Mouse (Mus musculus) heart, embryonic 16.5 days (tissue): ENCODE measurements around the gene Dgki. TPM values are rescaled to one million over a fixed set of nuclear protein-coding genes. Genes with fewer than 3 reads are reported as not detected.

Source experiments
- ATAC-seq: fragments of 200-750 bp; cut with Nextera tagmentation; replicated peaks from 2 replicates; pipeline ENCODE4 v1.8.0; 2017; ENCODE audit warnings: moderate number of reproducible peaks; ENCODE audit not compliant: insufficient read depth, low FRiP score; ENCODE audit errors: extremely low read depth
- H3K27ac ChIP-seq: fragments of 300-500 bp; sonication (generic); 2 replicates; pipeline ENCODE4 v1.5.1; 2014; ENCODE audit warnings: mild to moderate bottlenecking, low read length, control low read depth, moderate library complexity
- H3K27me3 ChIP-seq: fragments of 300-500 bp; sonication (generic); 2 replicates; pipeline ENCODE4 v1.6.1; 2014; ENCODE audit warnings: low read length, mixed read lengths; ENCODE audit not compliant: control insufficient read depth, insufficient read depth
- H3K36me3 ChIP-seq: fragments of 300-500 bp; sonication (generic); 2 replicates; pipeline ENCODE4 v1.6.1; 2014; ENCODE audit not compliant: control insufficient read depth, insufficient read depth
- H3K4me1 ChIP-seq: fragments of 300-500 bp; sonication (generic); 2 replicates; pipeline ENCODE4 v1.6.1; 2014; ENCODE audit warnings: low read length, mixed read lengths; ENCODE audit not compliant: control insufficient read depth, insufficient read depth
- H3K4me2 ChIP-seq: fragments of 300-500 bp; sonication (generic); 2 replicates; pipeline ENCODE4 v1.6.1; 2014; ENCODE audit warnings: low read depth, mild to moderate bottlenecking, control low read depth, low read length
- H3K4me3 ChIP-seq: fragments of 300-500 bp; sonication (generic); 2 replicates; pipeline ENCODE4 v1.5.1; 2014; ENCODE audit warnings: mild to moderate bottlenecking, control low read depth, low read length
- H3K9ac ChIP-seq: fragments of 300-500 bp; sonication (generic); 2 replicates; pipeline ENCODE4 v1.6.1; 2014; ENCODE audit warnings: low read length, control low read depth
- H3K9me3 ChIP-seq: fragments of 300-500 bp; sonication (generic); replicated peaks from 2 replicates; pipeline ENCODE4 v1.6.1; 2016; ENCODE audit warnings: low read length; ENCODE audit not compliant: control insufficient read depth
- WGBS: fragments of 180-500 bp; shearing (Covaris S2); extraction: QIAGEN DNeasy Blood & Tissue Kit; methylation state at CpG from one replicate; pipeline ENCODE4 v1.1.7; 2014; 5-methylcytosine and 5-hydroxymethylcytosine counted together
- polyA plus RNA-seq: library from polyadenylated mRNA; unstranded; fragments of >200 nt; fragmentation: Nextera tagmentation; extraction: Ambion mirVana; gene quantifications from 2 replicates; pipeline ENCODE4 v1.2.1, GENCODE M21; 2015

Gene Dgki
- polyA plus RNA-seq, 1 experiment from 2014 or later = 0.47 TPM

GRCm38 (mm10) chr6:37284879-37285278 is 15.1 kb downstream of the Dgki start:
- WGBS = 95% methylated on average over 9 of the region's 9 CpGs
- H3K9ac ChIP-seq = no peak overlapping the region
- no peak for ATAC-seq
- H3K4me1 ChIP-seq = peaks cover 14% of the 10 kb centered on the region
- no peak overlapping the region for H3K4me2 ChIP-seq
- H3K27me3 ChIP-seq = no peaks in the 10 kb centered on the region
- H3K9me3 ChIP-seq = no peaks in the 10 kb centered on the region
- no peak overlapping the region for H3K4me3 ChIP-seq
- no peaks in the 10 kb centered on the region for H3K36me3 ChIP-seq
- no peak overlapping the region for H3K27ac ChIP-seq

GRCm38 (mm10) chr6:37283336-37283735 is 16.6 kb downstream of the Dgki start:
- no peak for ATAC-seq
- H3K4me2 ChIP-seq = no peak overlapping the region
- no peaks in the 10 kb centered on the region for H3K27me3 ChIP-seq
- no peaks in the 10 kb centered on the region for H3K9me3 ChIP-seq
- no peak overlapping the region for H3K4me3 ChIP-seq
- no peaks in the 10 kb centered on the region for H3K36me3 ChIP-seq
- peaks cover 14% of the 10 kb centered on the region for H3K4me1 ChIP-seq
- 26% methylated on average over 2 of the region's 2 CpGs for WGBS
- H3K9ac ChIP-seq = no peak overlapping the region
- no peak overlapping the region for H3K27ac ChIP-seq

GRCm38 (mm10) chr6:37282659-37283058 is 17.3 kb downstream of the Dgki start:
- H3K27me3 ChIP-seq = no peaks in the 10 kb centered on the region
- peak; percentile 32; the same call in 1 of the 2 replicates for ATAC-seq
- H3K9ac ChIP-seq = no peak overlapping the region
- H3K27ac ChIP-seq = no peak overlapping the region
- 10% methylated on average over 1 of the region's 1 CpGs for WGBS
- H3K4me1 ChIP-seq = peaks cover 14% of the 10 kb centered on the region
- no peaks in the 10 kb centered on the region for H3K9me3 ChIP-seq
- no peak overlapping the region for H3K4me3 ChIP-seq
- H3K4me2 ChIP-seq = no peak overlapping the region
- H3K36me3 ChIP-seq = no peaks in the 10 kb centered on the region

- H3K27ac ChIP-seq = peak overlapping the region; percentile 45
- H3K4me2 ChIP-seq = no peak overlapping the region
- peak; percentile 63; the same call in 1 of the 2 replicates for ATAC-seq
- H3K9me3 ChIP-seq = no peaks in the 10 kb centered on the region
- 44% methylated on average over 6 of the region's 6 CpGs for WGBS
- no peaks in the 10 kb centered on the region for H3K27me3 ChIP-seq
- no peaks in the 10 kb centered on the region for H3K36me3 ChIP-seq
- H3K9ac ChIP-seq = no peak overlapping the region
- peaks cover 13% of the 10 kb centered on the region for H3K4me1 ChIP-seq
- no peak overlapping the region for H3K4me3 ChIP-seq
Measured at GRCm38 (mm10) chr6:37276834-37277715, 22.9 kb downstream of the Dgki start.

GRCm38 (mm10) chr6:37276181-37276580 is 23.8 kb downstream of the Dgki start:
- no peaks in the 10 kb centered on the region for H3K36me3 ChIP-seq
- H3K27me3 ChIP-seq = no peaks in the 10 kb centered on the region
- no peak for ATAC-seq

GRCm38 (mm10) chr6:37270905-37271591 is 28.9 kb downstream of the Dgki start:
- Histone ChIP-seq H3K27me3 (no peaks in the 10 kb centered on the region), H3K9me3 (no peaks in the 10 kb centered on the region), H3K4me2 (no peak overlapping the region), H3K9ac (no peak overlapping the region), H3K27ac (no peak overlapping the region), H3K36me3 (no peaks in the 10 kb centered on the region), H3K4me1 (peaks cover 3% of the 10 kb centered on the region; the same call in 1 of the 2 replicates), H3K4me3 (no peak overlapping the region)
- WGBS = 65% methylated on average over 8 of the region's 8 CpGs
- ATAC-seq = no peak

More at GRCm38 (mm10) chr6:37276181-37276580, 23.8 kb downstream of the Dgki start:
- no peak overlapping the region for H3K4me3 ChIP-seq
- H3K9me3 ChIP-seq = no peaks in the 10 kb centered on the region
- no peak overlapping the region for H3K9ac ChIP-seq
- peaks cover 10% of the 10 kb centered on the region for H3K4me1 ChIP-seq
- 48% methylated on average over 5 of the region's 5 CpGs for WGBS
- H3K4me2 ChIP-seq = no peak overlapping the region
- no peak overlapping the region for H3K27ac ChIP-seq

GRCm38 (mm10) chr6:37268589-37268988 is 31.4 kb downstream of the Dgki start:
- Histone ChIP-seq H3K36me3 (no peaks in the 10 kb centered on the region), H3K4me3 (no peak overlapping the region), H3K9me3 (no peaks in the 10 kb centered on the region), H3K9ac (no peak overlapping the region), H3K27ac (no peak overlapping the region), H3K4me2 (no peak overlapping the region), H3K27me3 (no peaks in the 10 kb centered on the region), H3K4me1 (no peaks in the 10 kb centered on the region)
- 59% methylated on average over 6 of the region's 6 CpGs for WGBS
- no peak for ATAC-seq

- no peaks in the 10 kb centered on the region for H3K9me3 ChIP-seq
- H3K27ac ChIP-seq = no peak overlapping the region
- WGBS = 85% methylated on average over 4 of the region's 4 CpGs
- H3K4me3 ChIP-seq = no peak overlapping the region
- no peaks in the 10 kb centered on the region for H3K36me3 ChIP-seq
- H3K27me3 ChIP-seq = no peaks in the 10 kb centered on the region
- no peaks in the 10 kb centered on the region for H3K4me1 ChIP-seq
- ATAC-seq = no peak
- no peak overlapping the region for H3K4me2 ChIP-seq
- no peak overlapping the region for H3K9ac ChIP-seq
Measured at GRCm38 (mm10) chr6:37267952-37268351, 32.0 kb downstream of the Dgki start.

GRCm38 (mm10) chr6:37262486-37262885 is 37.5 kb downstream of the Dgki start:
- no peak for ATAC-seq
- H3K27me3 ChIP-seq = no peaks in the 10 kb centered on the region
- WGBS = 74% methylated on average over 7 of the region's 7 CpGs
- no peaks in the 10 kb centered on the region for H3K9me3 ChIP-seq
- H3K36me3 ChIP-seq = no peaks in the 10 kb centered on the region
- peaks cover 15% of the 10 kb centered on the region for H3K4me1 ChIP-seq
- H3K4me2 ChIP-seq = no peak overlapping the region
- H3K27ac ChIP-seq = no peak overlapping the region
- no peak overlapping the region for H3K9ac ChIP-seq
- H3K4me3 ChIP-seq = no peak overlapping the region
